Mouse (Mus musculus) ES-Bruce4 (cell line): ENCODE data around the gene Tmem161a.

Source experiments
- CTCF ChIP-seq: IDR thresholded peaks from one replicate; pipeline ENCODE4 v1.8.1; 2011; ENCODE audit warnings: low read depth, low read length
- EP300 ChIP-seq: IDR thresholded peaks from 2 replicates; pipeline ENCODE4 v1.6.1; 2011; ENCODE audit warnings: low read depth, low read length; ENCODE audit not compliant: insufficient read depth
- POLR2A ChIP-seq: IDR thresholded peaks from one replicate; pipeline ENCODE4 v1.8.1; 2011; ENCODE audit warnings: low read length; ENCODE audit not compliant: insufficient read depth

GRCm38 (mm10) chr8:70124992-70125391, 47.2 kb upstream of the Tmem161a start:
- no peak for TF ChIP-seq EP300
- no peak for TF ChIP-seq POLR2A
- no peak for TF ChIP-seq CTCF
